Mouse (Mus musculus) myocyte (in vitro differentiated cells): ENCODE data around the gene Tpk1.

ENCODE experiments used
- CEBPB ChIP-seq: IDR thresholded peaks from 2 replicates; pipeline ENCODE4 v1.6.1; 2011; ENCODE audit warnings: mild to moderate bottlenecking, moderate library complexity; ENCODE audit not compliant: poor library complexity, insufficient read depth, severe bottlenecking
- POLR2A ChIP-seq: IDR thresholded peaks from one replicate; pipeline ENCODE4 v1.6.1; 2011; ENCODE audit warnings: low read depth, mild to moderate bottlenecking, control low read depth, moderate library complexity; ENCODE audit not compliant: insufficient read length
- POLR2AphosphoS2 ChIP-seq: IDR thresholded peaks from one replicate; pipeline ENCODE4 v1.6.1; 2011; ENCODE audit warnings: low read depth, control low read depth; ENCODE audit not compliant: insufficient read length
- REST ChIP-seq: IDR thresholded peaks from one replicate; pipeline ENCODE4 v1.6.1; 2011; ENCODE audit warnings: mild to moderate bottlenecking, control low read depth, moderate library complexity; ENCODE audit not compliant: insufficient read depth, insufficient read length
- TCF3 ChIP-seq: IDR thresholded peaks from one replicate; pipeline ENCODE4 v1.6.1; 2011; ENCODE audit warnings: low read depth, control low read depth; ENCODE audit not compliant: insufficient read length

DNA sequence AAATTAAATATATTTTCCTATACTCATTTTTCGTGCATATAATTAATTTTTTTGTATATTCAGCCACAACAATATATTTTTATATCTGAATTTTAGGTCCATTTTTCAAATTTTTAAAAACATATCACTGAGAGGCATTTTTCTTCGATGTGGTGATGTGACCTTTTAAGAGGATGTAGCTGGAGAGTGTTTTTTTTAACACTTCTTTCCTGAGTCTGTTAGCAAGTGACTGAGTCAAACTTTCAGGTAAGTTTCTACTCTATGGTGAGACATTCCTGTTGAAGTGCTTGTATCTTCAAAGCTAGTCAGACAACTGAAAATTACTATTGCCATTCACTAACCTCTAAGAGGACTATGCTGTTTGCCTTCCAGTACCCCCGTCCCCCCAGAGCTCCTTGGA, 283.3 kb downstream of the Tpk1 start:
- no peak for TF ChIP-seq REST
- TF ChIP-seq POLR2AphosphoS2: no peak
- no peak for TF ChIP-seq CEBPB
- no peak for TF ChIP-seq POLR2A
- no peak for TF ChIP-seq TCF3
